Mouse (Mus musculus): Measurements from ENCODE around the gene Mblac2.
A peak's percentile ranks its signal among the peaks of the same experiment; 100 is the strongest.
"Not testable (repeated sequence)": the region's sequence is repeated elsewhere in the genome, so short reads cannot be mapped to it uniquely, and the experiment has no call there.

The Mblac2 gene

GRCm38 (mm10) chr13:81710775-81711545 lies at the start of gene Mblac2, which contains the start of gene Polr3g:
TSS of gene Mblac2 (plus strand) at chr13:81711341.
TSS of gene Polr3g (minus strand) at chr13:81711013.
- peak; percentile 96 for DNase-seq

- peak; percentile 15 to 39 for DNase-seq
These were observed 47.4 kb upstream of the Mblac2 start for GRCm38 (mm10) chr13:81663566-81664330.

- DNase-seq = peak; percentile 55 to 63
These were observed 46.8 kb upstream of the Mblac2 start for GRCm38 (mm10) chr13:81664331-81664698.

- DNase-seq = no peak
These were observed 43.4 kb upstream of the Mblac2 start for GRCm38 (mm10) chr13:81667713-81668112.

GRCm38 (mm10) chr13:81675333-81675732 lies 35.8 kb upstream of the Mblac2 start:
- no peak for DNase-seq

- no peak for DNase-seq
These were observed 28.0 kb upstream of the Mblac2 start for GRCm38 (mm10) chr13:81683107-81683506.

GRCm38 (mm10) chr13:81684258-81684657 lies 26.9 kb upstream of the Mblac2 start:
- DNase-seq = no peak

- DNase-seq = no peak
These were observed 26.3 kb upstream of the Mblac2 start for GRCm38 (mm10) chr13:81684884-81685283.

GRCm38 (mm10) chr13:81689587-81689986 lies 21.6 kb upstream of the Mblac2 start:
- no peak for DNase-seq

- no peak for DNase-seq
These were observed 20.7 kb upstream of the Mblac2 start for GRCm38 (mm10) chr13:81690477-81690876.

- no peak for DNase-seq
These were observed 19.5 kb upstream of the Mblac2 start for GRCm38 (mm10) chr13:81691606-81692005.

GRCm38 (mm10) chr13:81694446-81694845 lies 16.7 kb upstream of the Mblac2 start:
- no peak for DNase-seq

- no peak for DNase-seq
These were observed 8.0 kb upstream of the Mblac2 start for GRCm38 (mm10) chr13:81703148-81703547.

- no peak for DNase-seq
These were observed 7.5 kb upstream of the Mblac2 start for GRCm38 (mm10) chr13:81703621-81704020.

GRCm38 (mm10) chr13:81706311-81706710 lies 4.8 kb upstream of the Mblac2 start:
- DNase-seq = no peak

- DNase-seq = no peak
These were observed 1.3 kb upstream of the Mblac2 start for GRCm38 (mm10) chr13:81709805-81710204.

- no peak for DNase-seq
These were observed 875 bp upstream of the Mblac2 start for GRCm38 (mm10) chr13:81710266-81710665.

GRCm38 (mm10) chr13:81711546-81712371 lies 618 bp downstream of the Mblac2 start:
- no peak for DNase-seq

GRCm38 (mm10) chr13:81713896-81714295 lies 2.8 kb downstream of the Mblac2 start:
- no peak for DNase-seq

- DNase-seq = not testable (repeated sequence)
These were observed 17.0 kb downstream of the Mblac2 start for GRCm38 (mm10) chr13:81728141-81728540.

- no peak for DNase-seq
These were observed 18.0 kb downstream of the Mblac2 start for GRCm38 (mm10) chr13:81729102-81729501.

- DNase-seq = no peak
These were observed 19.2 kb downstream of the Mblac2 start for GRCm38 (mm10) chr13:81730362-81730761.

GRCm38 (mm10) chr13:81736606-81737005 lies 25.5 kb downstream of the Mblac2 start:
- no peak for DNase-seq

Data from cerebellum, postnatal 36 days (tissue).